In the genomic region with DNA sequence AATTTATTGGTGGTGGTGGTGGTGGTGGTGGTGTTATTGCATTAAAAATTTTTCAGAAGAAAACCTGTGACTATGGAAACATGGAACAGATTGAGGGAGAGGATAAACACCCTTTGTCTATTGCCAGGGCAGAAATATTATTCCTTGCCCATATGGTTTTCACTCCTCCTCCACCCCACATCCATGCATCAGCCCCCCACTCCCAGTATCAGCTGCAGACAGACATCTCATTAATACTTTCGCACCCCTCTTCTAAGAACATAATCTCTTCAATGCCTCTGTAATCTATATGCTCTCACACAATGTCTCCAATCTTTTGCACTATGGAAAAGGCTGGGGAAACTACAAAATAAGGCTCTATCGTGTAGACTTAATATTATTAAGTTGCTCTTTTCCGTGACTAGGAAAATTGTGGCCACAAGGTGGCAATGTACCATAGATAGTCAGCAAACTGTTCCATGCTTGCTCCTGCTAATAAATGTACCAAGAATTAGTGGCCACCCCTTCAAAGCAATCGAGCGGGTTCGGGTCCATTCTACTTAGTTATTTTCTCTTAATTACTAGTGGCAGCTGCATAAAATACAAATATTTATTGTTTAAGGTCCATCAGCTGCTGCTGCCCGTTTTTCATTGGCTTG, we compare ENCODE assay signal across 9 mouse cellular contexts.
A peak's percentile ranks its signal among the peaks of the same experiment; 100 is the strongest.
DNase-seq lines count a peak whose midpoint lies in the region; ATAC-seq and TF ChIP-seq lines count a peak whose summit lies in the region.
"Had no signal": no experiment of that assay in that cellular context is flagged by ENCODE, and none has a peak within 500 bp of the region (broad histone marks: within the 10 kb centered on the region; RNA-seq: fewer than 3 reads in every experiment).

No protein-coding gene starts in this region.

- TF ChIP-seq CTCF in forebrain, postnatal 0 days (IDR thresholded peaks at IDR 0.05; ENCODE audit: low read depth) = peak; percentile 82

- peak; percentile 68 for ATAC-seq in forebrain, postnatal 0 days
- ATAC-seq in midbrain, embryonic 16.5 days = peak; percentile 55

- WGBS in forebrain, postnatal 0 days = 17% methylated on average over 7 of the region's 7 CpGs
- 22% methylated on average over 7 of the region's 7 CpGs for WGBS in midbrain, embryonic 16.5 days

- H3K36me3 ChIP-seq in forebrain, postnatal 0 days (ENCODE audit: insufficient read depth) = no peaks in the 10 kb centered on the region
- no peaks in the 10 kb centered on the region for H3K36me3 ChIP-seq in midbrain, embryonic 16.5 days (ENCODE audit: control insufficient read depth, insufficient read depth, low read length)
- H3K36me3 ChIP-seq: limb, embryonic 12.5 days had no signal

- H3K27me3 ChIP-seq in forebrain, postnatal 0 days (ENCODE audit: insufficient read depth, low read length) = no peaks in the 10 kb centered on the region
- no peaks in the 10 kb centered on the region for H3K27me3 ChIP-seq in midbrain, embryonic 16.5 days (ENCODE audit: control insufficient read depth, insufficient read depth, low read depth, low read length)
- H3K27me3 ChIP-seq: limb, embryonic 12.5 days had no signal

- H3K4me3 ChIP-seq in forebrain, postnatal 0 days (ENCODE audit: low read depth, low read length) = no peak overlapping the region
- H3K4me3 ChIP-seq in midbrain, embryonic 16.5 days (ENCODE audit: low read depth, low read length) = no peak overlapping the region
- H3K4me3 ChIP-seq: limb, embryonic 12.5 days had no signal

- no peak overlapping the region for H3K9ac ChIP-seq in forebrain, postnatal 0 days
- H3K9ac ChIP-seq in midbrain, embryonic 16.5 days (ENCODE audit: low read depth, low read length) = no peak overlapping the region
- H3K9ac ChIP-seq: limb, embryonic 12.5 days had no signal

- DNase-seq in cerebellum, adult 18-20 months = peak; percentile 21 to 33
- DNase-seq in cerebellum, adult 11-12 months = no peak
- peak; percentile 83 for DNase-seq in brain, adult 2 months (ENCODE audit: low read depth, low spot score)
- peak; percentile 88 for DNase-seq in forebrain, postnatal 0 days
- peak; percentile 51 for DNase-seq in kidney, adult 11 months
- peak; percentile 62 to 67 for DNase-seq in left cerebral cortex, postnatal 10 days (ENCODE audit: extremely low spot score in 1 of 2, low spot score in 2 of 2)
- DNase-seq in telencephalon, adult 2 months (ENCODE audit: low read depth, low spot score) = peak; percentile 57

- H3K4me1 ChIP-seq in forebrain, postnatal 0 days (ENCODE audit: insufficient read depth) = no peaks in the 10 kb centered on the region
- H3K4me1 ChIP-seq in midbrain, embryonic 16.5 days (ENCODE audit: control insufficient read depth, insufficient read depth, low read length) = peaks cover 6% of the 10 kb centered on the region; the same call in 1 of the 2 replicates

- no peak overlapping the region for H3K27ac ChIP-seq in forebrain, postnatal 0 days (ENCODE audit: low read depth, low read length)
- H3K27ac ChIP-seq in midbrain, embryonic 16.5 days (ENCODE audit: low read length) = no peak overlapping the region
- H3K27ac ChIP-seq: limb, embryonic 12.5 days had no signal

- peak overlapping the region; percentile 34 for H3K4me2 ChIP-seq in forebrain, postnatal 0 days (ENCODE audit: low read depth)
- no peak overlapping the region for H3K4me2 ChIP-seq in midbrain, embryonic 16.5 days (ENCODE audit: low read length)
- H3K4me2 ChIP-seq: limb, embryonic 12.5 days had no signal

- H3K9me3 ChIP-seq in forebrain, postnatal 0 days (ENCODE audit: low read length) = no peaks in the 10 kb centered on the region
- no peaks in the 10 kb centered on the region for H3K9me3 ChIP-seq in midbrain, embryonic 16.5 days (replicated peaks; ENCODE audit: control insufficient read depth, low read length, poor library complexity, severe bottlenecking)
- H3K9me3 ChIP-seq: limb, embryonic 12.5 days had no signal

- intact Hi-C loops in left cerebral cortex, postnatal 10 days (cut with DNase I) = loop anchor here (2.0 to 10.0 kb wide), 2 partner anchors 161 to 471 kb away; partner anchors contain the start of gene Mast4
